Mouse (Mus musculus): Measurements from ENCODE around the gene 1700021F05Rik.

Gene 1700021F05Rik

DNA sequence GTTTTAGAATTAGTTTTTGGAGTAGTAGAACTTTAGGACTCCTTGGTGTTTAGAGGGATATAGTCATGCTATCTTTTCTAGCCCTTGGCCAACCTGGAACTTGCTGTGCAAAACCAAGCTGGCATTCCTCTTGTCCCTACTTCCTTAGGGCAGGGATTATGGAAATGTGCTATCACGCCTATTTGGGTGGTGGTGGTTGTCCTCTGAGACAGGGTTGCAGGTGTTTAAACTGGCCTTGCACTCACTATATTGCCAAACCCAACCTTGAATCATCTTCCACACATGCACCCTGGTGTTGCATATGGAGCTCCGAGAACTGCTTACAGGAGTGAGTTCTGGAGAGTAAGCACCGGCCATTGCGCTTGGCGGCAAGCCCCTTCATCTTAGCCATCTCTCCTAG, 58.8 kb downstream of the 1700021F05Rik start:
- no peak for DNase-seq (ENCODE audit: low read depth)

DNA sequence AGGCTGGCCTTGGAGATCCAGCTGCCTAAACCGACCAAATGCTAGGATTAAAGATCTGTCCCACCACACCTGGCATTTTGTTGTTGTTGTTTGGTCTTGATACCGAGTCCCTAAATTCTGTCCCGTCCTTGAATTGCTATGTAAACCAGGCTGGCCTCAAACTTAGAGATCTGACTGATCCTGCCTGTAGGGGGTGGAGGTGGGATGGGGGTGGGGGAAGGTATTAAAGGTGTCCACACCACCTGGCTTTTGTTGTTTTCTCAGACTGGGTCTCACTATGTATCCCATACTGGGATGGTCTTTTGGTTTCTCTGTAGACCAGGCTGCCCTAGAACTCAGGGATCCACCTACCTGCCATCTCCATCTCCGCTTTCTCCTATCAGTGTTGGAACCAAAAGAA, 59.6 kb downstream of the 1700021F05Rik start:
- DNase-seq (ENCODE audit: low read depth): no peak

DNA sequence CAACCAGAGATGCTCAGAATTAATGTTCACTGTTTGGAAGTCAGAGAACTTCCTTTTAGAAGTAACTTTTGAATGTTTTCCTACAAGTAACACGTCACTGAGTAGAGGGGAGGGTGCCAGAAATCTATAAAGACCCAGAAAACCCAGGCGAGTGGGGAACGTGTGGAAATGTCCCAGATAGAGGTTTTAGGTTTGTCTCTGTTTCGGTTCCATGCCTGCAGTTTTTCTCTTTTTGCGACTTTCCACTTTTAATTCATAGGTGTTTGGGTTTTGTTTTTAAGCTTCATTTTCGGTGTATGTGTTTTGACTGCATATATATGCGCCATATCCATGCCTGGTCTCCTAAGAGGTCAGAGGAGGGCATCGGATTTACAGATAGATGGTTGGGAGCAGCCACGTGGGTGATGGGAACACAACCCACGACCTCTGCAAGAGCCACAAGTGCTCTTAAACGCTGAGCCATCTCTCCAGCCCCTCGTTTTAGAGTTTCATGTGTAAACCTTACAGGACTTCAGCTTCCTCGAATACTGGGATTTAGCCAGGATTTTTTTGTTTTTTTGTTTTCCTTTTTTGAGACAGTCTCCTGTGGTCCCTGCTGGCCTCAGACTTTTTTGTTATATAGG, 60.5 kb downstream of the 1700021F05Rik start:
- no peak for DNase-seq (ENCODE audit: low read depth)

- DNase-seq (ENCODE audit: low read depth): peak; percentile 72
These were observed 61.2 kb downstream of the 1700021F05Rik start for GRCm38 (mm10) chr10:43479436-43480157.

DNA sequence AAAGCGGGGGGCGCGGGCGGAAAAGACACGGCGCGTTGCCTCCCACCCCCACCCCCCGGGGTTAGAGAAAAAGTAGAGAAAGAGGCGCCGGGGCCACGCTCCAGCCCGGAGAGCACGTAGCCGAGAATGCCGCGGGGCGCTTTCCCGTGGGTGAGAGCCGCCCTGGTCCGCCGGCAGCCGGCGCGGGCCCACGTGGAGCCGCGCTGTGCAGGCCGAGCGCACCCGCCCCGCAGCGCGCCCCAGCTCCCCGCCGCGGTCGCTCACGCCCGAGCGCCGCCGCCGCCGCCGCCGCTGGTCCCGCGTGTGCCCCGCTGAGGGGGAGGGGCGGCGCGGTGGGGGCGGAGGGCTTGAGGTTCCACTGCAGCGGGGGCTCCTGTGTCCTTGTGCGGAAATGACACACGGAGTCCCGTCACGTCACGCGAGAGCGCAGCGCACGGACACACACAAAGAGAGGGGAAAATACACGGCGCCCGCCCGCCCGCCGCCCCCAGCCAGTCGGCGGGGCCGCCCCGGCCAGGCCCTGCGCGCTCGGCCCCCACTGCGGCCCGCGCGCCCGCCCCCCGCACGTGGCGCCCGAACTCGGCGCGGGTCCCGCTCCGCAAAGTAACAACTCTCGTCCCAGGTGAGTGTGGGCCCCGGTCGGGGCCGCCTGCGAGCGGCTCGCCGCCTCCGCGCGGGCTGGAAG, 61.9 kb downstream of the 1700021F05Rik start, which contains the start of gene Bend3:
TSS of gene Bend3 (plus strand) at position 81 of the 685 bp plus-strand sequence.
- no peak for DNase-seq (ENCODE audit: low read depth)

DNA sequence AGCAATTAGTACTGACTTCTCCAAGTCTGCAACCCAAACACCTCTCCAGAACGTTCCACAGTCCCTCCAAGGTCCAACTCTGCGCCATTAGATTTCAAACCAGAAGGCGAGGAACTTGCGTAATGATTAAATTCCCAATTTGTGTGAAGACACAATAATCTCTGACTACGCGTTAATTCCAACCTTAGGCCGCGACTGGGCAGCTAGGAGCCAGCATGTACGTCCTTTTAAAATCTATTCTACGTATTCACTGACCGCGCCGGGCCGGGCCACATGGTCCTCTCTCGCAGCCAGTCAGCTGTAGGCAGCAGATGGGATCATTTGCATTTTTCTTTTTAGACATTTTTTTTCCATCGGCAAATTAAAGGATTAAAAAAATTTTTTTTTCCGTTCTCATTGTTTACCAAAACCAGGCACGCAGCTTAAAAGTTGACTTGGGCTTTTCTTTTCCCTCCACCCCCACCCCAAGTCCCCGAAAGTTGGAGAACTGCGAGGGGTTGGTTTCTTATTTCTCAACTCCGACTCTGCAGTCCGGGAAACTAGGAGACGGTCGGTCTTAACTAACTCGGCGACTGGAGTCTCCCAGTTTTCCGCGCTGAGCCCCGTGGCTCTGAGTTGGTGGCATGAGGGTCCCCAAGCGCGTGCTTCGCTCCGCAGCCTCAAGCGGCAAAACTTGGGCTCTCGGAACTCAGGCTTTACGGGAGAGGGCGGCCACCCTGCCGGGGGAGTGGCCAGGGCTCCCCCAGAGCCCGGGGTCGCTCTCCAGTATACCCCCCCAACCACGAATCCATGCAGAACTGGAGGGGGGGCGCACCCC, 62.7 kb downstream of the 1700021F05Rik start:
- no peak for DNase-seq (ENCODE audit: low read depth)

DNA sequence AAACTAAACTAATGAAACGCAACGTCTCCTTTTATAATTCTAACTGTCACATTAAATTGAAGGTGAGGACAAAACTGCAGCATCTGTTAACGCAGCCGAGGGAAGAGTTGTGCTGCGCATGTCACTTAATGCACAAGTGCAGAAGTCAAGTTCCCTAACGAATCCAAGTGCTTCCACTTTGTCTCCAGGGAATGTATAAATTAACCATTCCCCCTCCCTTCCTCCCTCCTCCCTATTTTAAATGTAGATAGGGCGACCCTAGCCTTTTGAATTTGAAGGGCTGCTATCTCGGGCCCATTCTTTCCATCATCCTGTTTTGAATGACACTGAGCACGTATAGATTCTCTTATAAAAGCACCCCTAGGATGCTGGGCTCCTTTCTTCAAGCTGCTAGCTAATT, 63.3 kb downstream of the 1700021F05Rik start:
- DNase-seq (ENCODE audit: low read depth): no peak

DNA sequence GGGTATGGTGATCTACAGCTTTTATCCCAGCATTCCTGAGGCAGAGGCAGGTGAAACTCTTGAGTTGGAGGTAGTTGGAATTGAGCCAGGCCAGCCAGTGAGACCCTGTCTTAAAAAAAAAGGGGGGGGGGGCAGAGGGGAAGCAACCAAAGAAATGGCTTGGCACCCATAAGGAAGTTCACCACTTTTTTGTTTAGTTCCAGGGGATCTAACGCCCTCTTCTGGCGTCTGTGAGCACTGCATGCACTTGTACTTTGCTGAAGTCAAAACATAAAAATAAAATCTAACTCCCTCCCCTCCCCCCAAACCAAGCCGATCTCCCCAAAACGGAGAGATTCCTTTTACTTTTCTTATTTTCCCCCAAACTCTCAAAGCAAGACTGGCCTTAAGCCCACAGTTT, 65.4 kb downstream of the 1700021F05Rik start:
- no peak for DNase-seq (ENCODE audit: low read depth)
